Mouse (Mus musculus) cerebellum, adult 11-12 months (tissue): ENCODE measurements around the gene Zfp414.
"Not testable (repeated sequence)": the region's sequence is repeated elsewhere in the genome, so short reads cannot be mapped to it uniquely, and the experiment has no call there.

ENCODE experiments used
- DNase-seq: peaks from one replicate; pipeline ENCODE4 v3.0.0; 2022

Gene Zfp414

DNA sequence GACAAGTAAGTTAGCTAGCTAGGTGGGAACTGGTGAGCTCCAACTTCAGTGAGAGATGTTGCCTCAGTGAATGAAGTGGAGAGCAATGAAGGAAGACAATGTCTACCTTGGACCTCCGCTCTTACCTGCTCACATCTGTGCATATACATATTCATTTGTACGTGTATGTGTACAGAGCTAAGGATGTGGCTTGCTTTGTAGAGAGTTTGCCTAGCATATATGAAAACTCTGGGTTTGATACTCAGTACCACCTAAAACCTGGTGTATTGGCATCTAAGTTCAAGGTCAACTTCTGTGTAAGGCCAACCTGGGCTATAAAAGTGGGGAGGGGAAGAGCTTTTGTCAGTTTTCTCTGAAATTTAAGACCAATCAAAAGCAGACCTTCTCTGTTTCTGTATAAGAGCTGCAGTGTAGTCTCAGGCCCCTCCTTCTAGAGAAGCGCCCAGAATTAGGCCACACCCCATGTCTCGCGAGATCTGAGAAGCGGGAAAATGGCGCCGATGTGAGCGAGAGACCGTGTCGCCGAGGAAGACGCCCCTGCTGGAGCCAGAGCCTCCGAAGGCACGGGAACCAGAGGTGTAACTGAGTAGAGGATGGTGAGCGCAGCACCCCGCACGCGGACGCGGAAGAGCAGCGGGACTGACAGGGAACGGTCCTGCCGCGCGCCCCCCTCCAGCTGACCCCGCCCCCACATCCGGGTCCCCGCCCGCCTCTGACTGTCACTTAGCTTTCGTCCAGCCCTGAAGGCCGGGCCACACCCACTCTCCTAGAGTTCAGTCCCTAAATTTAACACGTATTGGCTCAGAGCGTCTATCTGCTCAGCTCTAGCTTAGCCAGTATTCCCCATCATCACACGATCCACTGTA, at the start of gene Zfp414:
Gene Zfp414, plus strand, starts transcription at position 470 of the 866 bp plus-strand sequence.
- peak; percentile 87 for DNase-seq

DNA sequence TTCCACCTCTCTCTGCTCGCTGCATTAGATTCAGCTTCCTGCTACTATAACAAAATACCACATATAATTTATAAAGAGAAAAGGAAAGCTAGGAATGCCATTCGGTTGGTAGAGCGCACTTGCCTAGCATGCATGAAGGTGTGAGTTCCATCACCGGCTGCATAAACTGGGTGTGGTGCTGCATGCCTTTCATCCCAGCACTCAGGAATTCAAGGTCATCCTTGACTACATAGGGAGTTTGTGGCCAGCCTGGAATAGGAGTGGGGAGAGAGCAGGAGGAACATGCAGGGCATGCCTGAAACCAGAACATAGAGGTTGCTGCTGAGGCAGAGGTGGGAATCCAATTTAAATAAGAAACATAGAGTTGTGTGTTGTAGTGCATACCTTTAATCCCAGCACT, 44.8 kb upstream of the Zfp414 start:
- no peak for DNase-seq

DNA sequence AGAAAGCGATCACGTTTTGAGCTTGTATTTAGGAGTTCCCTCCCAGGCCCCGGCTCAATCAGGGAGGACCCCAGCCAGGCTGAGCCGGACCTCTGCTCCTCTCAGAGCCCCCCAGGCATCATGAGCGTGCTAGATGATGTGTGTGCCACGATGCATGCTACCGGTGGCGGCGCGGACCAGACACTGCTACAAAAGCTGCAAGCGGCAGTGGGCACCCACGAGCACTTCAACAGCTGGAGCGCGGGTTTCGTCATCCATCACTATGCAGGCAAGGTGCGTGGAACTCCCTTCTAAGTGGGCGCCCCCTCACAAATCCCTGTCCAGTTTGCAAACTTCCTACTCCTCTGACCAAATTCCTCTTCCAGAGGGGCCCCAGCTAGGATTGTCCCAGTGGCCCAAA, 42.9 kb upstream of the Zfp414 start:
- DNase-seq = no peak

DNA sequence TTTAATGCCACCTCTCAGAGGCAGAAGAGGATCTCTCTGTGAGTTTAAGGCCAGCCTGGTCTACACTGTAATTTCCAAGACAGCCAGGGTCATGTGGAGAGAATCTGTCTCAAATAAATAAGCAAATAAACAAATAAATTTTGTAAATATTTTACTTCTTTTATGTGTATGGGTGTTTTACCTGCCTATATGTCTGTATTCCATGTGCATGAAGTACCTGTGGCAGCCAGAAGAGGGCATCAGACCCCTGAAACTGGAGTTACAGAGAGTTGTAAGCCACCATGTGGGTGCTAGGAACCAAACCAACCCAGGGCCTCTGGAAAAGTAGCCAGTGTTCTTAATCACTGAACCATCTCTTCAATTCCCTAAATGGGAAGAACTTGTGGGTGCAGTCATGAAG, 31.6 kb upstream of the Zfp414 start:
- no peak for DNase-seq

DNA sequence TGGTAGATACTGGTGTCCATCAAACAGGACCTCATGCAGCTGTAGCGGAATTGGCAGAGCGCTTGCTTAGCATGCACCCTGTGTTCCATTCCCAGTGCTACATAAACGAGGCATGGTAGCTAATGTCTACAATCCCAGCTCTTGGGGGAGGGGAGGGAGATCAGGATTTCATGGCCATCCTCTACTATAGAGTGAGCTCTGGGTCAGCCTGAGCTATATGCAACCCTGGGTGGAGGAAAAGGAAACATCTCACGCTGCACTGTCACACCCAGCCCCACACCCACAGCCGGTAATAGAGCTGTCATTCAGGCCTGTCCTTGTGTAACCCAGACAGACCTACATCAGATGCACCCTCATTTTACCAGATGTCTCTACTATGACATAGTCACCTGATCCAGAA, 30.4 kb upstream of the Zfp414 start:
- DNase-seq = no peak

DNA sequence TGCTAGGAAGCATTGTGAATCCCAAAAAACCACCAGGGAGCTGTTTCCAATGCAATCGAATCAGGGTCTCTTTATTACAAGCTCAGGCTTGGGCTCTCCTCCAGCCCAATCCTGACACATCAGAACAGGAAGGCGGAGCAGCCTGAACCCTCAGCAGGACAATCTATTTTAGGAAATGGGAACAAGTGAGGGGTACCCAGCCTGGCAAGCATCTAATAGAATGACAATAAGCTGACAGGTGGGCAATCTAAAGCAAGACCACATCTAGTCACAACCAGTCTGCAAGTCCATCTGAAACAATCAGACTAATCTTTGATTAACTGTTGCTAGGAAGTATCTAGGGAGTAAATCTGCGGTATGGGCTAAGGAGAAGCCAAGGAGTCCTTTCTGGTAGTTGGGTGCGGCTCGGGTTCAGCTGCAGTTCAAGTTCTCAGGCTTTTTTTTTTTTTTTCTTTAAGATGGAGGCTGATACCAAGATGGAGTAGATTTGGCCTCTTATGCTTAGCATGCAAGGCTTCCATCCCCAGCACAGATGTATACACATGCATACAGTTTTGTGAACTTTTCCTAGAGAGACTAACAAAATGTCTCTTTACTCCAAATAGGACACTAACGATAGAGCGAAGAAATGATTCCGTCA, 28.9 kb upstream of the Zfp414 start:
- DNase-seq = no peak

DNA sequence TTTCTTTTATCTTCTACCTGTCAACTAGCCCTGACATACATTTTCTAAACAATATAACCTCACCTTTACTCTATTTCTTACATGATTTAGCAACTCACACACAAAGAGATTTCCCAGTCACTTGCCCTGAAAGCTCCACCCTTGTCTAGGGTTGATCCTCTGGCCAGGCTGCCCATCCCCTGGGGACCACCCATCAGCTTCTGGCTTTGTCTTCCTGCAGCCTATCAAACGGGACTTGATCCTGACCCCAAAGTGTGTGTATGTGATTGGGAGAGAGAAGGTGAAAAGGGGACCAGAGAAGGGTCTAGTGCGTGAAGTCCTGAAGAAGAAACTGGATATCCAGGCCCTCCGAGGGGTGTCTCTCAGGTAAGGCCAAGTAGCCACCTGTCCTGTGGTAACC, 28.1 kb upstream of the Zfp414 start:
- no peak for DNase-seq

DNA sequence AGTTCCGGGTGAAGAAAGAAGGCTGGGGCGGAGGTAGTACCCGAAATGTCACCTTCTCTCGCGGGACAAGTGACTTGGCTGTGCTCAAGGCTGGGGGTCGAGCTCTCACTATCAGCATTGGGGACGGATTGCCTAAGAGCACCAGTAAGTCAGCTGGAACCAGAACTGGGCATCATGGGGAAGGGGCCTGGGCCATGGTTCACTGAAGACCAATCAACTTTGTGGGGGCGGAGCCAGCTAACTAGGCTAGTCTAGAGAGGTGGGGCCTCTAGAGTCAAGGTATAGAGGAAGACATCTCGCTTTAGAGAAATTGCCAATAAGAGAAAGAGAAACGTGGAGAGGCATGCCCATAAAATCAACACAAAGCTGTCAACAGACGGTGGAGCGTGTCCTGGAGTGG, 26.9 kb upstream of the Zfp414 start:
- DNase-seq = no peak

DNA sequence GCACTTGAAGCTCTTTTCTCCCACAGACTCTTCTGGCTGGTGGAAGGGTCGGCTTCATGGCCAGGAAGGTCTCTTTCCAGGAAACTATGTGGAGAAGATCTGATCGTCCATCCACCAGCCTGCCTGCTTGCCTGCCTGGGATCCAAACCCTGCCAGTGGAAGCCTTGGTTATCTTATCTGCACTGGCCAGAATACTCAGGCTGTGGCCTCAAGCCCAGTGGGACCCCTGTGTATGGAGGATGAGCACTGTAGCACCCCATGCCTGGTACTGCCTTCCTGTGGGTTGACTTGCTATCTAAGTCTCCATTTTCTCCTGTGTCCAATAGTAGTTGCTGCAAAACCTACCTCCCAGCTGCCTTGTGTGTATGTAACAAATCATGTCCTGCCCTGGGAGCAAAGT, 21.6 kb upstream of the Zfp414 start:
- no peak for DNase-seq

DNA sequence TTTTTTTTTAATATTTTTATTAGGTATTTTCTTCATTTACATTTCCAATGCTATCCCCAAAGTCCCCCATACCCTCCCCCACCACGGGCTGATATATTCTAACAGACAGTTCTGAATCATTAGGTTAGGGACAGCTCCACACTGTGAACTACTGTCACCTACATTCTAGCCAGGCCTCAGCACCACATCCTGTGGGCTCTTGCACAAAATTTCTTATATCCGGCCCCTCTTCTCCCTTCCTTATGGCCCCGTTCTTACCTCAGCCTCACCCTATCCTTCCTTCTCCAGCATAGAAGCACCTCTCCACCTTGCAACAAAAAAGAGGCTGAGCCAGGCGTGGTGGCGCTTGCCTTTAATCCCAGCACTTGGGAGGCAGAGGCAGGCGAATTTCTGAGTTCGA, 18.3 kb upstream of the Zfp414 start:
- no peak for DNase-seq

DNA sequence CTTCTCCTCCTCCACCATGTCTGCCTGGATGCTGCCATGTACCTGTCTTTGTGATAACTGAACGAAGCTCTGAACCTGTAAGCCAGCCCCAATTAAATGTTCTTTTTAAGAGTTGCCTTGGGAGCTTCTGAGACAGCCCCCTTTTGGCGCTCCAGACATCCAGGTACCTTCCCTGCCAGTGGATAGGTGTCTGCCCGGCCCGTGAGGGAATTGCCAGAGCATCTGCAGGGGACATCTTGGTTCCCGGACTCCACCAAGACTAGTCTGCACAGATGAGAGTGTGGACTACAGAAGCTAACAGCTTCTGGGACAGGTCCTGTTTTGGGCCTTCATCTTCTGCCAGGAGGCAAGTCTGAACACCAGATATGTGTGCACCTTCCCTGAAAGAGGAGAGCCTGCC, 15.2 kb upstream of the Zfp414 start:
- not testable (repeated sequence) for DNase-seq

DNA sequence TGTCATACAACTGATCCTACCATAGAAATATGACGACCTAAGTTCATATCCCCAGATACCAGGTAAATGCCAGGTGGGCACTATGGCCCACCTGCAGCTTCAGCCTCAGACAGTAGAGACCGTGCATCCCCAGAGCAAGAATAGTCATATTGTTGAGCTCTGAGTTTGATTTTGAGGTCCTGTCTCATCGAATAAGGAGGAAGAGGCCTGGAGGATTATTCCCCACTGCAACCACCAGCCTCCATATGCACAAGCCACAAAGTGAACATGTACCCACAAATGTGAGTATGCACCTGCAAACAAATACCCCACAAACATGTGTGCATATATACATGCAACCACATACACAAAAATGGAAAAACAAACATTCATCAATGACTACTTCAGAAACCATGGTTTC, 1.6 kb upstream of the Zfp414 start:
- DNase-seq = no peak

DNA sequence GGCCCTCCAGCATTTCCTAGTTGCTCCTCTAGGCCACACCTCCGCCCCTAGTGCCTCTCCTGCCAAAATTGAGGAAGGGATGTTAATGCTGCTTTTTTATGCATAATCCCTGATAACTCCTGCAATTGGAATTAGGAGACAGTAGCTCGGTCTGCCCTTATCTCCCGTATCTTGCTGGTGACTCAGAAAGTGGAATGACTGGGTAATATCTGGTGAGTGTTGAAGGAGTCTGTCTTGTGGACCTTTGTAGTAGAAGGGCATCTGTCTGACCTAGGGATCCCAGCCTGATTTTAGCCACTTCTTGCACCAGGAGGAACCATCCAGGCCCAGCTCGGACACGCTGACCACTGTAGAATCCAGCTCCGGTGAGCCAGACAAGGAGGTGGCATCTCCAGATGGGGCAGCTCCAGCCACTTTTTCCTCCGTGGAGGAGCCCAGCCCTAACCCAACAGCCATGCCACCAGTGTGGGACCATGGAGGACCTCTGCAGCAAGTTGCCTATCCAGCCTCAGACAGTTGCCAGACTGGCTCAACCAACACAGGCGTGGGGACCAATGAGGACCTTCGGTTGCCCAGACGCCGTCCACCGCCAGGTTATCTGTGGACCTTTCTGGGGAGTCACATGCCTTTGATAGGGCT, 716 bp downstream of the Zfp414 start:
- peak; percentile 55 for DNase-seq

DNA sequence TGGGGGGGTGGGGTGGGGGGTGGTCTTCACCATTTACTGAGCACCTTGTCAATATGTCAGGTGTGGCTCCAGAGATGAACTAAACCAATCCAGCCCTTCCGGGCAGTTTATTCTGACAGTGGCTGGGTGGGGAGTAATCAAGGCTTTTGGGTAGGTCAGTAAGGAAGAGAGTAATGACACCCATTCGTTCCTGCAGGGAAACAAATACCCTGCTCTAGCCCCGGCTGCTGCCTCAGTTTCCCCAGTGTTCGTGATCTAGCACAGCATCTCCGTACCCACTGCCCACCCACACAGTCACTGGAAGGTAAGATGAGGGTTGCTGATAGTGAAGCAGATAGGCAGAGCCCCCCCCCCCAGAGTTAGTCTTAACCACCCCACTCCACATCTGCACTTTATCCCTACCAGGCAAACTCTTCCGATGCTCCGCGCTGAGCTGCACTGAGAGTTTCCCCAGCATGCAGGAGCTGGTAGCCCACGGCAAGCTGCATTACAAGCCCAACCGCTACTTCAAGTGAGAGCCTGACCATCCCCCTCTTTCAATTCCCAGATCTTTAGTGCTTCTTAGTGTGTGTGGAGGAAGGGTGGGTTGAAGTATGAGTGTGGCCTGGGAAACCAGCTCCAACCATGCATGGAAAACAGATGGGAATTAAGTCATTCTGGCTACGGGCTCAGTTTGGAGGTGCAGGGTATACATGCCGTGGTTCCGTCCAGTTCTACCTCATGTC, 1.4 kb downstream of the Zfp414 start:
- peak; percentile 46 for DNase-seq

DNA sequence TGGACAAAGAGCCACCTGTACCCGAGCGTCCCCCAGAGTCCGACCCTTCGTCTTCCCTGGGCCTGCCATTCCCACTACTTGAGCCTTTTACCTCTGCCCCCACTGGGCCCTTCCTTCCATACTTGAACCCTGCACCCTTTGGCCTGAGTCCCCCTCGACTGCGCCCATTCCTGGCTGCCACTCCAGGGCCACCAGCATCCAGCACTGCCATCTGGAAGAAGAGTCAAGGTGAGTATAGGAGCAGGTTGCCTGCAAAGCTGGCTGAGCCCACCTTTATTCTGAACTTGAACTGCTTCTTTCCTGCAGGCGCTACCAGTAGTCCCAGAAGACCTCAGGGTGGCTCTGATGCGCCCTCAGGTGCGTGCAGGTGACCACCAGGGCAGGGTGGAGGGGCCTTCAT, 2.3 kb downstream of the Zfp414 start:
- DNase-seq = peak; percentile 39

DNA sequence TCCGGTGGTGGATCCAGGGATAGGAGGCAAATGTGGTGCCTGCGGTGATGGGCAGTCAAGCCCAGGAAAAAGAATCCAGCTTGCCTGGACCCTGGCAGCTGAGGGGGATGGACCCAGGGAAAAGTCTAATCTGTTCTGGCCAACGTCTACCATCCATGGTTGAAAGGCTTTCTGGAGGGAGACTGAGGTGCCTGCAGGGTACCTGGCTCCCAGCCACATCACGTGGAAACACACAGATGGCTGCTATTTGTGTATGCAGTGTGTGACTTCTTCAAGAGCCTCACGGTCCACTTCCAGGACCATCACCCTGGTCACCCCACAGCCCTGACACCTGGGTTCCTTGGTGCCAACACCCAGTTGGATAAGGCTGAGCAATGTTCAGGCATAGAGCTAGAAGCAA, 2.9 kb downstream of the Zfp414 start:
- peak; percentile 87 for DNase-seq

DNA sequence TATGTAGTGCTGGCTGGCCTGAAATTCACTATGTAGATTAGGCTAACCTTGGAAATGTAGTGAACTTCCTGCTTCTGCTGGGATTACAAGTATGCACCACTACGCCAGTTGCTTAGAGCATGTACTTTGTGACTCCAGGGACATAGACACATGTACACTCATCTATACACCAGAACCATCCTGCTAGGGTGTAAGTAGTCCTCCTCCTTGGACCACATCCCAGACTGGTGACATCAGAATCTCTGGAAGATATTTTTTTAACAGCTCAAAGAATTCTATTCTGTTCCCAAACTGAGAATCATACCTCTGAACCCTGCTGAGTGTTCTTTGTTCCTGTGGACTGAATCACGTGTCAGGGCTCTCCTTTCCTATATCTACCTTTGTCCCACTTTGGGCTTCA, 8.1 kb downstream of the Zfp414 start:
- no peak for DNase-seq

DNA sequence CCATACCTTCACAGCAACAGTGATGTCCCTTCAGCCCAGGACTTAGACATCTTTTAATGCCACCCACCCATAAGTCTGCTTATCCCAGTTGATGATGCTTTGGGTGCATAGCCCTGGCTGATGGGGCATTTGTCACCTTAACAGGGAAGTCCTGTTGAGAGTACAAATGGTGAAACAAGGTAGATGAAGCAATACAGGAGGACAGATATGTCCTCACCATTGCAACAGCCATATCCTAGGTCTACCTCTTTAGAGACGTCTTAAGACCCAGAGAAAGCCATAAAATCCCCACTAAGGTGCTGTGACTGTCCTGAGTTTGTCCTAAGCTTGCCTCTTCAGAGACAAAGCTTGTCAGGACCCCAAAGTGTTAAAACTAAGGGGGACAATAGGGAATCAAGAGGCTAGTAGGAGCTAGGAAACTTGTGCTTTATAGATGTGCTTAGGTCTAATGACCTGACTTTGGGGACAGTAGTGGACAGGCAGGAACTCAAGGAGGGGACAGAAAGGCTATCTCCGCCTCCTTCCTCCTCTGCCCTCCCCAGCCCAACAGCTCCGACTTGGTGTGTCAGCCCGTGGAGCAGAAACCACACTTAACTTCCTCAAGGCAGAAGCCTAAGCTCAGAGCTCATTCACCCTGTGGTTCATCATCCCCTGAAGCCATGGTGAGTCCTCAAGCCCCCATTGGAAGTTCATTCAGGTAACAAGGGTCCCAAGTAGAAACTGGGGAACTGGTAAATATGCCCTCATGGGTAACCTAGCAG, 8.8 kb downstream of the Zfp414 start, which contains the start of gene Pram1:
Gene Pram1, plus strand, starts transcription at position 541 of the 761 bp plus-strand sequence.
- no peak for DNase-seq

DNA sequence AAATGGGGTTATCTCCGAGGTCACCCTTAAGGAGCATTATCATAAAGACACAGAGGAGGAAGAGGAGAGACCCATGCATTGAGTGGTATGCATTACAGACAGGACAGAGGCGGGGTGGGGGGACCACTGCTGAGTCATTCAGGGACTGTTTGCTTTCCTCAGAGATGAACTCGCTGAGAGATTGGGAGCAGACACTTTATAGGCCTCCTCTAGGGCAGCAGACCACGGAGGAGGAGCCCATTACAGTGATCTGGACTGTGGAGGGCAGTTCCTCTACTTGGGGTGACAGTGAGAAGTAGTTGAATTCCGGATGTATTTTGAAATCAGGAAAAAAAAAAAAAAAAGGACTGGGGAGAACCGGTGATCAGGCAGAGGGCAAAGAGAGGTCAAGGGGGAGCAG, 10.9 kb downstream of the Zfp414 start:
- DNase-seq = no peak

DNA sequence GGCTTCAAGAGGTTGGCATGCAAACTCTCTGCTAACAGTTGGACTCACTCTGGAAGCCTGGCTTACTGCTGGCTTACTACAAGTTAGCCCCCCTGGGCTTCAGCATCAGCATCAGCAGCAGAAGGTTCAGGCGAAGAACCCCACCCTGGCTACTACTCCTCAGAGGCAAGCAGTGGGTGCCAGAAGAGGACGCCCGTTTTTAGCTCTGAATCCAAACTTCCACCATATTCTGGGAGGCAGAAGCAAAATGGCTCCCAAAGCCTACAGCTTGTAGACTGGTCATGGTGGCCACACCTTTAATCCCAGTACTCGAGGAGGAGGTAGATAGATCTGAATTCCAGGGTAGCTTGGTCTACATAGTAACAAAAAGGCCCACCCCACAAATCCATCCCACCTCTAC, 15.2 kb downstream of the Zfp414 start:
- DNase-seq = no peak

DNA sequence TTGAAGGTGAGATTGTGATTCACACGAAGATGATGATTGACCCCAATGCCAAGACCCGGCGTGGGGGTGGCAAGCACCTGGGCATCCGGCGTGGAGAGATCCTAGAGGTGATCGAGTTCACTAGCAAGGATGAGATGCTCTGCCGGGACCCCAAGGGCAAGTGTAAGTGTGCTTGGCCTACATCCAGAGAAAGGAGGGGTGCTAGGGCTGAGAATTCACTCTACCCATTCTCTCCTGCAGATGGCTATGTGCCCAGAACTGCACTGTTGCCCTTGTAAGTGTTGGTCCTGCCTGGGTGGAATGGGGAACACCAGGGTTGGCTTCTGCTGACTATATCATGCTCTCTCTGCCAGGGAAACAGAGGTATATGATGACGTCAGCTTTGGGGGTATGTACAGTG, 16.2 kb downstream of the Zfp414 start:
- no peak for DNase-seq

DNA sequence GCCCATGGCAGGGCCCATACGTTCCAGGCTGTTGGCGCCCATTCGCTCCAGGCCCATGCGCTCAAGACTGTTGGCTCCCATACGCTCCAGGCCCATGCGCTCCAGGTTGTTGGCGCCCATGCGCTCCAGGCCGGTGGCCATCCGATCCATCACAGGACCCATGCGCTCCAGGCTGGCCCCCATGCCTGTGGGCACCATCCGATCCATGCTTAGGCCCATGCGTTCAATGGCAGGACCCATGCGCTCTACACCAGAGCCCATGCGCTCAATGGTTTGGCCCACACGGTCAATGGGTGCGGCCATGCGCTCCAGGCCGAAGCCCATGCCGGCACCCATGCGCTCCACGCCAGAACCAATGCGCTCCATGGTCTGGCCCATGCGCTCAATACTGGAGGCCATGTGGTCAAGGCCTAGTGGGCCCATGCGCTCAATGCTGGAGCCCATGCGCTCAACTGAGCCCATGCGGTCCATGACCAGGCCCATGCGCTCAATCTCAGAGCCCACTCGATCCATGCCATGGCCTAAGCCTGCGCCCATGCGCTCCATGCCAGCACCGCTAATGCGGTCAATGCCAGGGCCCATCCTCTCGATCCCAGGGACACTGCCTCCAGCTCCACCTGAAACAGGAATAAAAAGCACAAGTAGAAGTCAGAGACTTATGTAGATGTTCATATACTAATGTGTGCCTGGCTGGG, 21.0 kb downstream of the Zfp414 start:
- DNase-seq = no peak
